Mouse (Mus musculus): ENCODE measurements around the gene Ttc23. TPM values are rescaled to one million over a fixed set of nuclear protein-coding genes. Genes with fewer than 3 reads are reported as not detected.

Gene Ttc23
- polyA plus RNA-seq, 1 experiment from 2014 or later: 33.5 TPM

DNA sequence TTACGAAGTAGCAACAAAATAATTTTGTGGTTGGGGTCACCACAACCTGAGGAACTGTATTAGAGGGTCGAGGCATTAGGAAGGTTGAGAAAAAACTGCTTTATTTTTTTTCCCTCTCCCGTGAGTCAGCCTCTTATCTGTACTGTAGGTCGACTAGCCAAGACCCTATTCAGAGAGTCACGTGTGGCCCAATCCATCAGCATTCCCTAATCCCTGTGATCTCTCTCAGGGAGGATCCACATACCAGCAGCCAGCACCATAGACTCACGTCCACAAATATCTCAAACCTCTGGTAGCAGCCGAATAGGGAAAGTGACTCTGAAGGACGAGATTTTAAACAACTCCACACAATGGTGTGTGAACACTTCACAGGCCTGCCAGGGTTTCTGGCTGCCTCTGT, 149.9 kb downstream of the Ttc23 start:
- Histone ChIP-seq H3K27me3 (ENCODE audit: insufficient read depth, low read length) (no peaks in the 10 kb centered on the region), H3K4me1 (ENCODE audit: insufficient read depth) (no peaks in the 10 kb centered on the region), H3K4me3 (ENCODE audit: low read depth, low read length) (no peak overlapping the region), H3K9me3 (ENCODE audit: low read depth, low read length) (no peaks in the 10 kb centered on the region), H3K4me2 (no peak overlapping the region), H3K27ac (ENCODE audit: low read depth) (no peak overlapping the region), H3K9ac (no peak overlapping the region), H3K36me3 (ENCODE audit: insufficient read depth) (no peaks in the 10 kb centered on the region)
- DNase-seq: peak; percentile 28
- WGBS: 15% methylated on average over 8 of the region's 8 CpGs
- TF ChIP-seq CTCF (IDR thresholded peaks at IDR 0.05; ENCODE audit: low read depth): no peak
- ATAC-seq (ENCODE audit: insufficient read depth): no peak

DNA sequence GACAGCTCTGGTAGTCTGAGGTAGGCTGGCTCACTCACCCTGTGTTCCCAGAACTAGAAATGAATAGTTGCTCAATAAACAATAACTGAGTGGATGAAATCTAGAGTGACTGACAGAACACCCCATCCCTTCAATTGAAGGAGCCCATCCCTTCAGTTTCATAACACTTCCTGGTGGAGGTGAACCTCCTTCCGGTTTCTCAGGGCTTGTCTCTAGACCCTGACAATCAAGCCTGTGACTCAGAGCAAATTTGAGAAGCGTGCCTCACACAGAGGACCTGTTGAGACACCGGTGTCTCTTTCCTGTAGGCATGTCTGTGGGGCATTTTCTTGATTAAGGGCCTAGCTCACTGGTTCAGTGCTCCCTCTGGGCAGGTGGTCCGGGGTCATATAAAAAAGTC, 151.3 kb downstream of the Ttc23 start:
- no peaks in the 10 kb centered on the region for H3K36me3 ChIP-seq (ENCODE audit: insufficient read depth)
- H3K27ac ChIP-seq (ENCODE audit: low read depth): no peak overlapping the region
- H3K9me3 ChIP-seq (ENCODE audit: low read depth, low read length): no peaks in the 10 kb centered on the region
- no peaks in the 10 kb centered on the region for H3K27me3 ChIP-seq (ENCODE audit: insufficient read depth, low read length)
- H3K4me3 ChIP-seq (ENCODE audit: low read depth, low read length): no peak overlapping the region
- ATAC-seq (ENCODE audit: insufficient read depth) (no peak), DNase-seq (no peak)
- peaks cover 6% of the 10 kb centered on the region for H3K4me1 ChIP-seq (ENCODE audit: insufficient read depth)
- no peak for TF ChIP-seq CTCF (IDR thresholded peaks at IDR 0.05; ENCODE audit: low read depth)
- no peak overlapping the region for H3K4me2 ChIP-seq
- H3K9ac ChIP-seq: no peak overlapping the region
- WGBS: 90% methylated on average over 4 of the region's 4 CpGs

- Histone ChIP-seq H3K4me3 (ENCODE audit: low read depth, low read length) (no peak overlapping the region), H3K4me1 (ENCODE audit: insufficient read depth) (peaks cover 6% of the 10 kb centered on the region), H3K27me3 (ENCODE audit: insufficient read depth, low read length) (no peaks in the 10 kb centered on the region), H3K9ac (no peak overlapping the region), H3K9me3 (ENCODE audit: low read depth, low read length) (no peaks in the 10 kb centered on the region), H3K4me2 (no peak overlapping the region), H3K36me3 (ENCODE audit: insufficient read depth) (no peaks in the 10 kb centered on the region), H3K27ac (ENCODE audit: low read depth) (no peak overlapping the region)
- TF ChIP-seq CTCF (IDR thresholded peaks at IDR 0.05; ENCODE audit: low read depth): no peak
- 85% methylated on average over 6 of the region's 6 CpGs for WGBS
- no peak for ATAC-seq (ENCODE audit: insufficient read depth)
- DNase-seq: no peak
These were observed 153.3 kb downstream of the Ttc23 start for GRCm38 (mm10) chr7:67800547-67800946.

DNA sequence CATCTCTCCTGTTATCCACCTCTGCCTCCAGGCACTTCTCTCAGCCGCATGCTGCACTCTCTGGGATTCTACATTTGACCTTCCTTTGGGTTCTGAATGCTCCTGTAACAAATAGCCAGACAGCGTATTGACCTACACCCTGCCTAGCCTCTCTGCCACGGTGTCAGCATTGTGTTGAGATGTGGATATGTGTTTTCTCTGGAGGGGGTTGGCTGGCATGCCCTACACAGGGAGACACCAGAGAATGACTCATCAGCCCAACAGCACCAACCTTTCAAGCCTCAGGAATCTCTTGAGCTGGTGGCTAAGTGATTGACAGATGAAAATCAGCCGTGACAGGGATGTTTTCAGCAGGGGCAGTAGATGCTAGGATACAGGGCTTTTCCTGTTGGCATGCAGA, 153.8 kb downstream of the Ttc23 start:
- DNase-seq (no peak), ATAC-seq (ENCODE audit: insufficient read depth) (no peak)
- WGBS: 66% methylated on average over 4 of the region's 4 CpGs
- Histone ChIP-seq H3K4me1 (ENCODE audit: insufficient read depth) (peaks cover 6% of the 10 kb centered on the region), H3K9ac (no peak overlapping the region), H3K36me3 (ENCODE audit: insufficient read depth) (no peaks in the 10 kb centered on the region), H3K27me3 (ENCODE audit: insufficient read depth, low read length) (no peaks in the 10 kb centered on the region), H3K9me3 (ENCODE audit: low read depth, low read length) (no peaks in the 10 kb centered on the region), H3K27ac (ENCODE audit: low read depth) (no peak overlapping the region), H3K4me2 (no peak overlapping the region), H3K4me3 (ENCODE audit: low read depth, low read length) (no peak overlapping the region)
- no peak for TF ChIP-seq CTCF (IDR thresholded peaks at IDR 0.05; ENCODE audit: low read depth)

GRCm38 (mm10) chr7:67803015-67803856, 156.0 kb downstream of the Ttc23 start:
- ATAC-seq (ENCODE audit: insufficient read depth): peak; percentile 88
- TF ChIP-seq CTCF (IDR thresholded peaks at IDR 0.05; ENCODE audit: low read depth): peak; percentile 99
- DNase-seq: peak; percentile 91

GRCm38 (mm10) chr7:67803857-67804215, 156.6 kb downstream of the Ttc23 start:
- H3K4me1 ChIP-seq (ENCODE audit: insufficient read depth): peaks cover 6% of the 10 kb centered on the region
- no peak for DNase-seq
- WGBS: 13% methylated on average over 12 of the region's 13 CpGs
- no peaks in the 10 kb centered on the region for H3K36me3 ChIP-seq (ENCODE audit: insufficient read depth)
- no peak for TF ChIP-seq CTCF (IDR thresholded peaks at IDR 0.05; ENCODE audit: low read depth)
- H3K4me3 ChIP-seq (ENCODE audit: low read depth, low read length): peak overlapping the region; percentile 37
- H3K4me2 ChIP-seq: peak overlapping the region; percentile 64
- H3K9ac ChIP-seq: peak overlapping the region; percentile 23
- no peaks in the 10 kb centered on the region for H3K27me3 ChIP-seq (ENCODE audit: insufficient read depth, low read length)
- no peak; the same call in 1 of the 2 replicates for ATAC-seq (ENCODE audit: insufficient read depth)
- H3K9me3 ChIP-seq (ENCODE audit: low read depth, low read length): no peaks in the 10 kb centered on the region
- no peak overlapping the region for H3K27ac ChIP-seq (ENCODE audit: low read depth)

More at GRCm38 (mm10) chr7:67803015-67803856, 156.0 kb downstream of the Ttc23 start:
- Histone ChIP-seq H3K4me1 (ENCODE audit: insufficient read depth) (peaks cover 6% of the 10 kb centered on the region), H3K9me3 (ENCODE audit: low read depth, low read length) (no peaks in the 10 kb centered on the region), H3K27ac (ENCODE audit: low read depth) (no peak overlapping the region), H3K4me3 (ENCODE audit: low read depth, low read length) (peak overlapping the region; percentile 37), H3K4me2 (peak overlapping the region; percentile 64), H3K36me3 (ENCODE audit: insufficient read depth) (no peaks in the 10 kb centered on the region), H3K9ac (peak overlapping the region; percentile 23), H3K27me3 (ENCODE audit: insufficient read depth, low read length) (no peaks in the 10 kb centered on the region)
- WGBS: 9% methylated on average over 28 of the region's 28 CpGs

Small RNAs within 50 kb of the gene (microRNA-seq; reads per million reads assigned to microRNA genes)
- gene Gm23844 (ENCODE audit: borderline number of aligned reads): not detected

Other genes with a start within 250 kb of the Ttc23 start
- gene Lrrc28, start 2.1 kb upstream of the Ttc23 start, polyA plus RNA-seq (2014; fragmentation: Nextera tagmentation; extraction: Ambion mirVana): 16.2 and 16.6 TPM in 2 replicates
- 4.8 and 5.6 TPM in 2 replicates for gene Synm, start 112.3 kb downstream of the Ttc23 start, polyA plus RNA-seq (2014; fragmentation: Nextera tagmentation; extraction: Ambion mirVana)